Mouse (Mus musculus) CH12.LX (cell line): Measurements from ENCODE around the gene Hist2h2ac. TPM values are rescaled to one million over a fixed set of nuclear protein-coding genes. Genes with fewer than 3 reads are reported as not detected.
A peak's percentile ranks its signal among the peaks of the same experiment; 100 is the strongest.

Experiments
- DNase-seq: peaks from one replicate; pipeline ENCODE4 v3.0.0-alpha.2; 2013; ENCODE audit errors: extremely low read depth
- H3K27ac ChIP-seq: 2 replicates; pipeline ENCODE4 v1.5.1; 2012; ENCODE audit warnings: low read depth, mild to moderate bottlenecking, control low read depth, moderate library complexity; ENCODE audit not compliant: insufficient read depth
- H3K27me3 ChIP-seq: replicated peaks from 2 replicates; pipeline ENCODE3; 2012; ENCODE audit warnings: inconsistent platforms
- H3K36me3 ChIP-seq, 2 experiments: replicated peaks in 1 of 2; 2 replicates each; pipeline versions ENCODE3 to v1.6.1; 2012; ENCODE audit warnings: inconsistent platforms in 1 of 2, low read length in 1 of 2, mild to moderate bottlenecking in 1 of 2, mixed read lengths in 1 of 2, moderate library complexity in 1 of 2; ENCODE audit not compliant: control insufficient read depth in 1 of 2, insufficient read depth in 1 of 2
- H3K4me1 ChIP-seq, 2 experiments: 2 replicates each; pipeline ENCODE4 v1.6.1; 2012; ENCODE audit warnings: inconsistent platforms in 1 of 2, moderate library complexity in 1 of 2; ENCODE audit not compliant: insufficient read depth in 2 of 2, control insufficient read depth in 1 of 2
- H3K4me2 ChIP-seq: 2 replicates; pipeline ENCODE4 v1.6.1; 2012; ENCODE audit warnings: low read depth, mild to moderate bottlenecking, control low read depth; ENCODE audit not compliant: poor library complexity, insufficient read depth, severe bottlenecking
- H3K4me3 ChIP-seq, 3 experiments: fragments of 150-350 bp in 1 of 3; sonication (generic) in 1 of 3; replicated peaks in 1 of 3; 2 replicates each; pipeline versions ENCODE3 to v1.5.1; 2011 to 2012; ENCODE audit warnings: low read depth in 2 of 3, low read length in 2 of 3, mild to moderate bottlenecking in 2 of 3, moderate library complexity in 2 of 3, control low read depth in 1 of 3, improper control_type of control experiment in 1 of 3, inconsistent platforms in 1 of 3, mixed read lengths in 1 of 3; ENCODE audit not compliant: poor library complexity in 1 of 3
- H3K79me2 ChIP-seq: replicated peaks from 2 replicates; pipeline ENCODE4 v1.6.1; 2012; ENCODE audit warnings: mild to moderate bottlenecking, moderate library complexity; ENCODE audit not compliant: control insufficient read depth, poor library complexity, insufficient read depth, severe bottlenecking; ENCODE audit errors: extremely low read depth
- H3K9ac ChIP-seq: 2 replicates; pipeline ENCODE4 v1.6.1; 2012; ENCODE audit warnings: low read depth, mild to moderate bottlenecking, control low read depth, moderate library complexity; ENCODE audit not compliant: insufficient read depth
- H3K9me3 ChIP-seq: replicated peaks from 2 replicates; pipeline ENCODE3; 2012; ENCODE audit warnings: low read length, inconsistent platforms, mixed read lengths
- CHD2 ChIP-seq: IDR thresholded peaks from 2 replicates; pipeline ENCODE4 v1.6.1; 2011; ENCODE audit warnings: low read length, improper control_type of control experiment
- CTCF ChIP-seq, 2 experiments: IDR thresholded peaks in 1 of 2; conservative IDR thresholded peaks in 1 of 2; 2 replicates each; pipeline ENCODE4 v1.5.1; 2011 to 2012; ENCODE audit warnings: low read depth in 2 of 2, low read length in 2 of 2, improper control_type of control experiment in 1 of 2, inconsistent platforms in 1 of 2, mild to moderate bottlenecking in 1 of 2, moderate library complexity in 1 of 2
- EP300 ChIP-seq: IDR thresholded peaks from 2 replicates; pipeline ENCODE4 v1.6.1; 2011; ENCODE audit warnings: low read length, improper control_type of control experiment
- IRF4 ChIP-seq: IDR thresholded peaks from 2 replicates; pipeline ENCODE4 v1.6.1; 2014; ENCODE audit warnings: low read depth, mild to moderate bottlenecking, inconsistent platforms, low read length, improper control_type of control experiment
- MAX ChIP-seq: IDR thresholded peaks from 2 replicates; pipeline ENCODE4 v1.6.1; 2011; ENCODE audit warnings: low read length, improper control_type of control experiment
- MAZ ChIP-seq: IDR thresholded peaks from 2 replicates; pipeline ENCODE4 v1.6.1; 2012; ENCODE audit warnings: low read depth, mild to moderate bottlenecking, inconsistent platforms, low read length, improper control_type of control experiment, moderate library complexity
- MYC ChIP-seq: IDR thresholded peaks from 2 replicates; pipeline ENCODE4 v1.6.1; 2011; ENCODE audit warnings: low read depth, mild to moderate bottlenecking, improper control_type of control experiment, low read length
- RAD21 ChIP-seq: IDR thresholded peaks from 2 replicates; pipeline ENCODE4 v1.6.1; 2011; ENCODE audit warnings: low read depth, mild to moderate bottlenecking, low read length, improper control_type of control experiment, moderate library complexity
- TCF12 ChIP-seq: IDR thresholded peaks from 2 replicates; pipeline ENCODE4 v1.6.1; 2014; ENCODE audit warnings: low read depth, mild to moderate bottlenecking, inconsistent platforms, low read length, improper control_type of control experiment
- USF1 ChIP-seq: IDR thresholded peaks from 2 replicates; pipeline ENCODE4 v1.6.1; 2014; ENCODE audit warnings: low read depth, mild to moderate bottlenecking, inconsistent platforms, low read length, improper control_type of control experiment
- ZMIZ1 ChIP-seq: IDR thresholded peaks from 2 replicates; pipeline ENCODE4 v1.6.1; 2012; ENCODE audit warnings: low read depth, mild to moderate bottlenecking, inconsistent platforms, low read length, improper control_type of control experiment
- dilution Hi-C: fragments of 300-500 bp; cut with MboI; formaldehyde crosslinking; loops from 2 replicates; pipeline ENCODE4 v1.14.3; 2020; ENCODE audit warnings: low sequenced_read_pairs; ENCODE audit not compliant: extremely low pct_unique_long_range_greater_than_20kb, extremely low pct_ligation_motif_present
- in situ Hi-C: fragments of 300-500 bp; cut with MboI; formaldehyde crosslinking; loops from 3 replicates; pipeline ENCODE4 v1.14.3; 2019; ENCODE audit warnings: low sequenced_read_pairs, low pct_ligation_motif_present, low pct_unique_long_range_greater_than_20kb, mixed read lengths
- polyA plus RNA-seq: library from polyadenylated mRNA; unstranded; fragments of >175 nt; gene quantifications from 2 replicates; pipeline ENCODE4 v1.2.1, GENCODE M21; 2012; ENCODE audit warnings: low read depth; ENCODE audit not compliant: insufficient read length
- total RNA-seq, 2 experiments: library from RNA; depleted of rRNA; stranded (reverse); fragments of 300-350 nt in 1 of 2; fragments of >200 nt in 1 of 2; gene quantifications; 2 replicates each; pipeline ENCODE4 v1.2.3; 2012 to 2014

Hist2h2ac gene
- total and polyA plus RNA-seq, 3 experiments, result 1.5 to 1,185 (median 53.9) TPM

GRCm38 (mm10) chr3:96209242-96209641, 11.4 kb downstream of the Hist2h2ac start:
- in situ Hi-C loops (no loop called here), dilution Hi-C loops (no loop called here)
- H3K36me3 ChIP-seq, result no peaks in the 10 kb centered on the region
- H3K4me2 ChIP-seq, result no peak overlapping the region
- H3K27ac ChIP-seq, result no peak overlapping the region
- H3K79me2 ChIP-seq, result no peaks in the 10 kb centered on the region
- peaks cover 2% of the 10 kb centered on the region for H3K27me3 ChIP-seq
- no peak for DNase-seq
- no peak overlapping the region for H3K9ac ChIP-seq
- no peak for TF ChIP-seq ZMIZ1
- TF ChIP-seq CTCF (conservative IDR thresholded peaks at IDR 0.05 in 1 of 2, IDR thresholded peaks at IDR 0.05 in 1 of 2; ENCODE audit: low read depth in 2 of 2, low read length in 2 of 2), result peak in 1 of 2 experiments; percentile 24; a peak in 1 of 4 replicates
- TF ChIP-seq, all 38 proteins: peak for 1
- H3K9me3 ChIP-seq, result peaks cover 3% of the 10 kb centered on the region
- no peaks in the 10 kb centered on the region for H3K4me1 ChIP-seq
- H3K4me3 ChIP-seq, result no peak overlapping the region

GRCm38 (mm10) chr3:96207819-96208218, 12.9 kb downstream of the Hist2h2ac start:
- dilution Hi-C loops, result no loop called here
- Histone ChIP-seq H3K9me3 (peaks cover 3% of the 10 kb centered on the region), H3K79me2 (no peaks in the 10 kb centered on the region), H3K27ac (no peak overlapping the region), H3K36me3 (no peaks in the 10 kb centered on the region), H3K4me2 (no peak overlapping the region), H3K4me3 (no peak overlapping the region), H3K27me3 (peaks cover 2% of the 10 kb centered on the region), H3K4me1 (no peaks in the 10 kb centered on the region), H3K9ac (no peak overlapping the region)
- peak in 1 of 2 experiments; percentile 52; a peak in 2 of 4 replicates for TF ChIP-seq CTCF (conservative IDR thresholded peaks at IDR 0.05 in 1 of 2, IDR thresholded peaks at IDR 0.05 in 1 of 2; ENCODE audit: low read depth in 2 of 2, low read length in 2 of 2)
- peak; percentile 52 for TF ChIP-seq RAD21
- TF ChIP-seq MYC, result no peak
- DNase-seq, result no peak
- in situ Hi-C loops, result no loop called here

GRCm38 (mm10) chr3:96199731-96200130, 20.9 kb downstream of the Hist2h2ac start:
- Histone ChIP-seq H3K4me1 (peaks cover 7 to 21% of the 10 kb centered on the region in 2 experiments), H3K27me3 (no peaks in the 10 kb centered on the region), H3K36me3 (peaks cover 0 to 15% of the 10 kb centered on the region in 2 experiments), H3K9ac (0 out of 2 replicates have a peak overlapping the region, but pooled peaks have one; percentile 23), H3K27ac (no peak overlapping the region), H3K9me3 (peaks cover 8% of the 10 kb centered on the region), H3K79me2 (no peaks in the 10 kb centered on the region), H3K4me2 (peak overlapping the region; percentile 39), H3K4me3 (no peak overlapping the region)
- dilution Hi-C loops (no loop called here), in situ Hi-C loops (no loop called here)
- peak; percentile 59 for DNase-seq
- TF ChIP-seq EP300, result peak; percentile 60; the same call in 1 of the 2 replicates
- TF ChIP-seq TCF12, result peak; percentile 46
- TF ChIP-seq MYC, result 0 out of 2 replicates have a peak, but pooled peaks have one; percentile 13
- TF ChIP-seq CTCF (conservative IDR thresholded peaks at IDR 0.05 in 1 of 2, IDR thresholded peaks at IDR 0.05 in 1 of 2; ENCODE audit: low read depth in 2 of 2, low read length in 2 of 2), result no peak
- peak; percentile 80 for TF ChIP-seq IRF4
- TF ChIP-seq CHD2, result peak; percentile 74
- 0 out of 2 replicates have a peak, but pooled peaks have one; percentile 43 for TF ChIP-seq MAZ
- no peak for TF ChIP-seq MAX
- TF ChIP-seq USF1, result no peak
